Mouse (Mus musculus) thymus, adult 2 months (tissue): ENCODE data around the gene Mrgprb4.

ENCODE experiments used
- CTCF ChIP-seq: fragments of 200-500 bp; IDR thresholded peaks from 2 replicates; pipeline ENCODE4 v1.5.1; 2012; ENCODE audit warnings: mild to moderate bottlenecking, control low read depth, low read length, moderate library complexity, borderline replicate concordance; ENCODE audit not compliant: control insufficient read depth, poor library complexity, insufficient read depth; ENCODE audit errors: extremely low read depth
- POLR2A ChIP-seq: fragments of 200-500 bp; IDR thresholded peaks from 2 replicates; pipeline ENCODE4 v1.6.1; 2012; ENCODE audit warnings: mild to moderate bottlenecking, low read length, control low read depth, moderate library complexity; ENCODE audit not compliant: control insufficient read depth, poor library complexity, insufficient read depth; ENCODE audit errors: extremely low read depth

DNA sequence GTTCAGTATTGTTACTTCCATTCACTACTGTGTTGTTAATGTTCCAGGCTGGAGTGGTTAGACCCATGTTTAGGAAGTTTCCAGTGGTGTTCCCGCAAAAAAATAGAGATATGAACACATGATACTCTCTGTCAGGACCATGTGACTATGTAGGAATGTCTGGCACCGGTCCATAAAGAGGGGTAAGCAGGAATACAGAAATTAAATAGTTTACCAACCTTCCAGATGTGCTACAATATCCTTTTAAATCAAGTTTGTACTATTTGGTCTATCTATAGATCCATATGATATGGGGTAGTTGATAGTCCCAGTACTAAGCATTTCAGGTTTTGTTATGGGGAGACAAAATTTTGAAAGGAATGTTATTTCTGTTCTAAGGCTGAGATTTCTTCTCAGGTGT lies 30.2 kb downstream of the Mrgprb4 start, which contains the start of gene Mrgprb5:
- no peak for TF ChIP-seq CTCF
- no peak for TF ChIP-seq POLR2A
